Mouse (Mus musculus): ENCODE results near the gene Utrn.

GRCm38 (mm10) chr10:12850781-12851471 is 18.2 kb downstream of the Utrn start:
- TF ChIP-seq CTCF (IDR thresholded peaks at IDR 0.05; ENCODE audit: low read depth): no peak
- no peak for TF ChIP-seq EP300 (IDR thresholded peaks at IDR 0.05; ENCODE audit: low read depth)
